Mouse (Mus musculus): ENCODE data around the gene Runx2. TPM values are rescaled to one million over a fixed set of nuclear protein-coding genes. Genes with fewer than 3 reads are reported as not detected.

Gene Runx2
- polyA plus RNA-seq, 1 experiment from 2014 or later = 3.0 TPM

- H3K36me3 ChIP-seq (ENCODE audit: control insufficient read depth, insufficient read depth, low read length) = no peaks in the 10 kb centered on the region
- ATAC-seq (ENCODE audit: low FRiP score) = no peak
- H3K4me3 ChIP-seq (ENCODE audit: low read depth, low read length) = no peak overlapping the region
- no peak overlapping the region for H3K27ac ChIP-seq (ENCODE audit: low read depth, low read length)
- H3K27me3 ChIP-seq (ENCODE audit: control insufficient read depth, insufficient read depth, low read length) = no peaks in the 10 kb centered on the region
- H3K9ac ChIP-seq (ENCODE audit: low read depth, low read length) = no peak overlapping the region
- 71% methylated on average over 6 of the region's 7 CpGs for WGBS
- no peaks in the 10 kb centered on the region for H3K9me3 ChIP-seq (ENCODE audit: control insufficient read depth, low read length)
- no peak for DNase-seq (ENCODE audit: low spot score)
- H3K4me2 ChIP-seq (replicated peaks; ENCODE audit: low read depth, low read length) = no peak overlapping the region
- no peaks in the 10 kb centered on the region for H3K4me1 ChIP-seq (replicated peaks; ENCODE audit: control insufficient read depth, insufficient read depth, low read length)
Measured at GRCm38 (mm10) chr17:44693552-44693951, 121.0 kb downstream of the Runx2 start.

- Histone ChIP-seq H3K4me3 (ENCODE audit: low read depth, low read length) (no peak overlapping the region), H3K9me3 (ENCODE audit: control insufficient read depth, low read length) (no peaks in the 10 kb centered on the region), H3K9ac (ENCODE audit: low read depth, low read length) (no peak overlapping the region), H3K27me3 (ENCODE audit: control insufficient read depth, insufficient read depth, low read length) (no peaks in the 10 kb centered on the region), H3K4me2 (replicated peaks; ENCODE audit: low read depth, low read length) (no peak overlapping the region), H3K4me1 (replicated peaks; ENCODE audit: control insufficient read depth, insufficient read depth, low read length) (no peaks in the 10 kb centered on the region), H3K36me3 (ENCODE audit: control insufficient read depth, insufficient read depth, low read length) (no peaks in the 10 kb centered on the region), H3K27ac (ENCODE audit: low read depth, low read length) (no peak overlapping the region)
- DNase-seq (ENCODE audit: low spot score) (no peak), ATAC-seq (ENCODE audit: low FRiP score) (no peak)
- 78% methylated on average over 2 of the region's 2 CpGs for WGBS
Measured at GRCm38 (mm10) chr17:44691517-44691916, 123.1 kb downstream of the Runx2 start.

GRCm38 (mm10) chr17:44690410-44691035, 124.1 kb downstream of the Runx2 start:
- no peaks in the 10 kb centered on the region for H3K27me3 ChIP-seq (ENCODE audit: control insufficient read depth, insufficient read depth, low read length)
- H3K4me1 ChIP-seq (replicated peaks; ENCODE audit: control insufficient read depth, insufficient read depth, low read length) = no peaks in the 10 kb centered on the region
- no peaks in the 10 kb centered on the region for H3K9me3 ChIP-seq (ENCODE audit: control insufficient read depth, low read length)
- 87% methylated on average over 5 of the region's 5 CpGs for WGBS
- no peak for DNase-seq (ENCODE audit: low spot score)
- H3K4me2 ChIP-seq (replicated peaks; ENCODE audit: low read depth, low read length) = no peak overlapping the region
- H3K27ac ChIP-seq (ENCODE audit: low read depth, low read length) = no peak overlapping the region
- ATAC-seq (ENCODE audit: low FRiP score) = no peak
- H3K9ac ChIP-seq (ENCODE audit: low read depth, low read length) = no peak overlapping the region
- no peaks in the 10 kb centered on the region for H3K36me3 ChIP-seq (ENCODE audit: control insufficient read depth, insufficient read depth, low read length)
- H3K4me3 ChIP-seq (ENCODE audit: low read depth, low read length) = no peak overlapping the region

GRCm38 (mm10) chr17:44688306-44688705, 126.3 kb downstream of the Runx2 start:
- no peaks in the 10 kb centered on the region for H3K9me3 ChIP-seq (ENCODE audit: control insufficient read depth, low read length)
- H3K27me3 ChIP-seq (ENCODE audit: control insufficient read depth, insufficient read depth, low read length) = no peaks in the 10 kb centered on the region
- no peaks in the 10 kb centered on the region for H3K4me1 ChIP-seq (replicated peaks; ENCODE audit: control insufficient read depth, insufficient read depth, low read length)
- H3K4me3 ChIP-seq (ENCODE audit: low read depth, low read length) = no peak overlapping the region
- DNase-seq (ENCODE audit: low spot score) = no peak
- 83% methylated on average over 2 of the region's 2 CpGs for WGBS
- H3K27ac ChIP-seq (ENCODE audit: low read depth, low read length) = no peak overlapping the region
- H3K9ac ChIP-seq (ENCODE audit: low read depth, low read length) = no peak overlapping the region
- no peak for ATAC-seq (ENCODE audit: low FRiP score)
- H3K4me2 ChIP-seq (replicated peaks; ENCODE audit: low read depth, low read length) = no peak overlapping the region
- H3K36me3 ChIP-seq (ENCODE audit: control insufficient read depth, insufficient read depth, low read length) = no peaks in the 10 kb centered on the region

- H3K9me3 ChIP-seq (ENCODE audit: control insufficient read depth, low read length) = no peaks in the 10 kb centered on the region
- no peaks in the 10 kb centered on the region for H3K36me3 ChIP-seq (ENCODE audit: control insufficient read depth, insufficient read depth, low read length)
- ATAC-seq (ENCODE audit: low FRiP score) (no peak), DNase-seq (ENCODE audit: low spot score) (no peak)
- H3K4me1 ChIP-seq (replicated peaks; ENCODE audit: control insufficient read depth, insufficient read depth, low read length) = no peaks in the 10 kb centered on the region
- 53% methylated on average over 7 of the region's 7 CpGs for WGBS
- H3K9ac ChIP-seq (ENCODE audit: low read depth, low read length) = no peak overlapping the region
- H3K27me3 ChIP-seq (ENCODE audit: control insufficient read depth, insufficient read depth, low read length) = no peaks in the 10 kb centered on the region
- H3K4me3 ChIP-seq (ENCODE audit: low read depth, low read length) = no peak overlapping the region
- no peak overlapping the region for H3K27ac ChIP-seq (ENCODE audit: low read depth, low read length)
- H3K4me2 ChIP-seq (replicated peaks; ENCODE audit: low read depth, low read length) = no peak overlapping the region
Measured at GRCm38 (mm10) chr17:44685514-44685913, 129.1 kb downstream of the Runx2 start.

GRCm38 (mm10) chr17:44683026-44683425, 131.6 kb downstream of the Runx2 start:
- Histone ChIP-seq H3K4me2 (replicated peaks; ENCODE audit: low read depth, low read length) (no peak overlapping the region), H3K4me1 (replicated peaks; ENCODE audit: control insufficient read depth, insufficient read depth, low read length) (no peaks in the 10 kb centered on the region), H3K27me3 (ENCODE audit: control insufficient read depth, insufficient read depth, low read length) (no peaks in the 10 kb centered on the region), H3K27ac (ENCODE audit: low read depth, low read length) (no peak overlapping the region), H3K36me3 (ENCODE audit: control insufficient read depth, insufficient read depth, low read length) (no peaks in the 10 kb centered on the region), H3K4me3 (ENCODE audit: low read depth, low read length) (no peak overlapping the region), H3K9me3 (ENCODE audit: control insufficient read depth, low read length) (no peaks in the 10 kb centered on the region), H3K9ac (ENCODE audit: low read depth, low read length) (no peak overlapping the region)
- DNase-seq (ENCODE audit: low spot score) (no peak), ATAC-seq (ENCODE audit: low FRiP score) (no peak)
- WGBS = 80% methylated on average over 9 of the region's 9 CpGs

- ATAC-seq (ENCODE audit: low FRiP score) (no peak), DNase-seq (ENCODE audit: low spot score) (no peak)
- Histone ChIP-seq H3K27me3 (ENCODE audit: control insufficient read depth, insufficient read depth, low read length) (no peaks in the 10 kb centered on the region), H3K4me3 (ENCODE audit: low read depth, low read length) (no peak overlapping the region), H3K36me3 (ENCODE audit: control insufficient read depth, insufficient read depth, low read length) (no peaks in the 10 kb centered on the region), H3K9ac (ENCODE audit: low read depth, low read length) (no peak overlapping the region), H3K4me1 (replicated peaks; ENCODE audit: control insufficient read depth, insufficient read depth, low read length) (no peaks in the 10 kb centered on the region), H3K27ac (ENCODE audit: low read depth, low read length) (no peak overlapping the region), H3K4me2 (replicated peaks; ENCODE audit: low read depth, low read length) (no peak overlapping the region), H3K9me3 (ENCODE audit: control insufficient read depth, low read length) (no peaks in the 10 kb centered on the region)
- WGBS = 75% methylated on average over 7 of the region's 7 CpGs
Measured at GRCm38 (mm10) chr17:44677782-44678181, 136.8 kb downstream of the Runx2 start.

GRCm38 (mm10) chr17:44672806-44673205, 141.8 kb downstream of the Runx2 start:
- Histone ChIP-seq H3K4me1 (replicated peaks; ENCODE audit: control insufficient read depth, insufficient read depth, low read length) (no peaks in the 10 kb centered on the region), H3K9ac (ENCODE audit: low read depth, low read length) (no peak overlapping the region), H3K4me3 (ENCODE audit: low read depth, low read length) (no peak overlapping the region), H3K27ac (ENCODE audit: low read depth, low read length) (no peak overlapping the region), H3K4me2 (replicated peaks; ENCODE audit: low read depth, low read length) (no peak overlapping the region), H3K36me3 (ENCODE audit: control insufficient read depth, insufficient read depth, low read length) (no peaks in the 10 kb centered on the region), H3K27me3 (ENCODE audit: control insufficient read depth, insufficient read depth, low read length) (no peaks in the 10 kb centered on the region), H3K9me3 (ENCODE audit: control insufficient read depth, low read length) (no peaks in the 10 kb centered on the region)
- no peak for DNase-seq (ENCODE audit: low spot score)
- ATAC-seq (ENCODE audit: low FRiP score) = no peak
- 68% methylated on average over 7 of the region's 7 CpGs for WGBS

GRCm38 (mm10) chr17:44671946-44672692, 142.5 kb downstream of the Runx2 start:
- no peak overlapping the region for H3K9ac ChIP-seq (ENCODE audit: low read depth, low read length)
- H3K27ac ChIP-seq (ENCODE audit: low read depth, low read length) = no peak overlapping the region
- ATAC-seq (ENCODE audit: low FRiP score) = no peak
- no peaks in the 10 kb centered on the region for H3K9me3 ChIP-seq (ENCODE audit: control insufficient read depth, low read length)
- no peak overlapping the region for H3K4me2 ChIP-seq (replicated peaks; ENCODE audit: low read depth, low read length)
- H3K4me1 ChIP-seq (replicated peaks; ENCODE audit: control insufficient read depth, insufficient read depth, low read length) = no peaks in the 10 kb centered on the region
- no peak for DNase-seq (ENCODE audit: low spot score)
- no peaks in the 10 kb centered on the region for H3K27me3 ChIP-seq (ENCODE audit: control insufficient read depth, insufficient read depth, low read length)
- H3K4me3 ChIP-seq (ENCODE audit: low read depth, low read length) = no peak overlapping the region
- no peaks in the 10 kb centered on the region for H3K36me3 ChIP-seq (ENCODE audit: control insufficient read depth, insufficient read depth, low read length)
- 88% methylated on average over 16 of the region's 16 CpGs for WGBS
